Mouse (Mus musculus) intestine, postnatal 0 days (tissue): Measurements from ENCODE around the gene Rnf113a2. TPM values are rescaled to one million over a fixed set of nuclear protein-coding genes. Genes with fewer than 3 reads are reported as not detected.

Experiments
- ATAC-seq: fragments of 200-750 bp; cut with Nextera tagmentation; 2 replicates; pipeline ENCODE4 v1.8.0; 2017; ENCODE audit warnings: mild to moderate bottlenecking, moderate TSS enrichment, moderate library complexity
- H3K27ac ChIP-seq: fragments of 300-500 bp; sonication (generic); 2 replicates; pipeline ENCODE4 v1.5.1; 2014; ENCODE audit warnings: mild to moderate bottlenecking, low read depth, low read length, moderate library complexity
- H3K27me3 ChIP-seq: fragments of 300-500 bp; sonication (generic); replicated peaks from 2 replicates; pipeline ENCODE4 v1.6.1; 2014; ENCODE audit warnings: low read length, mixed read lengths; ENCODE audit not compliant: control insufficient read depth, insufficient read depth
- H3K36me3 ChIP-seq: fragments of 300-500 bp; sonication (generic); 2 replicates; pipeline ENCODE4 v1.6.1; 2014; ENCODE audit warnings: mild to moderate bottlenecking, moderate library complexity; ENCODE audit not compliant: control insufficient read depth, insufficient read depth
- H3K4me1 ChIP-seq: fragments of 300-500 bp; sonication (generic); replicated peaks from 2 replicates; pipeline ENCODE4 v1.6.1; 2014; ENCODE audit warnings: antibody characterized with exemption, low read length, mixed read lengths; ENCODE audit not compliant: control insufficient read depth, insufficient read depth
- H3K4me2 ChIP-seq: fragments of 300-500 bp; sonication (generic); replicated peaks from 2 replicates; pipeline ENCODE4 v1.6.1; 2014; ENCODE audit warnings: low read depth, mild to moderate bottlenecking, moderate library complexity
- H3K4me3 ChIP-seq: fragments of 300-500 bp; sonication (generic); 2 replicates; pipeline ENCODE4 v1.5.1; 2014; ENCODE audit warnings: low read depth, low read length
- H3K9ac ChIP-seq: fragments of 300-500 bp; sonication (generic); 2 replicates; pipeline ENCODE4 v1.6.1; 2014; ENCODE audit warnings: mild to moderate bottlenecking, low read depth, low read length
- H3K9me3 ChIP-seq: fragments of 300-500 bp; sonication (generic); 2 replicates; pipeline ENCODE4 v1.6.1; 2016; ENCODE audit warnings: mixed run types; ENCODE audit not compliant: control insufficient read depth
- CTCF ChIP-seq: sonication (generic); IDR thresholded peaks from 2 replicates; pipeline ENCODE4 v1.5.1; 2016; ENCODE audit warnings: low read depth, mild to moderate bottlenecking, control low read depth, antibody characterized with exemption, moderate library complexity
- WGBS: fragments of 180-500 bp; shearing (Covaris S2); extraction: QIAGEN DNeasy Blood & Tissue Kit; methylation state at CpG from one replicate; pipeline ENCODE4 v1.1.7; 2014; 5-methylcytosine and 5-hydroxymethylcytosine counted together
- polyA plus RNA-seq: library from polyadenylated mRNA; unstranded; fragments of >200 nt; fragmentation: Nextera tagmentation; extraction: Ambion mirVana; gene quantifications from 2 replicates; pipeline ENCODE4 v1.2.1, GENCODE M21; 2015

Gene Rnf113a2
- 17.4 and 18.7 TPM in 2 replicates for polyA plus RNA-seq

DNA sequence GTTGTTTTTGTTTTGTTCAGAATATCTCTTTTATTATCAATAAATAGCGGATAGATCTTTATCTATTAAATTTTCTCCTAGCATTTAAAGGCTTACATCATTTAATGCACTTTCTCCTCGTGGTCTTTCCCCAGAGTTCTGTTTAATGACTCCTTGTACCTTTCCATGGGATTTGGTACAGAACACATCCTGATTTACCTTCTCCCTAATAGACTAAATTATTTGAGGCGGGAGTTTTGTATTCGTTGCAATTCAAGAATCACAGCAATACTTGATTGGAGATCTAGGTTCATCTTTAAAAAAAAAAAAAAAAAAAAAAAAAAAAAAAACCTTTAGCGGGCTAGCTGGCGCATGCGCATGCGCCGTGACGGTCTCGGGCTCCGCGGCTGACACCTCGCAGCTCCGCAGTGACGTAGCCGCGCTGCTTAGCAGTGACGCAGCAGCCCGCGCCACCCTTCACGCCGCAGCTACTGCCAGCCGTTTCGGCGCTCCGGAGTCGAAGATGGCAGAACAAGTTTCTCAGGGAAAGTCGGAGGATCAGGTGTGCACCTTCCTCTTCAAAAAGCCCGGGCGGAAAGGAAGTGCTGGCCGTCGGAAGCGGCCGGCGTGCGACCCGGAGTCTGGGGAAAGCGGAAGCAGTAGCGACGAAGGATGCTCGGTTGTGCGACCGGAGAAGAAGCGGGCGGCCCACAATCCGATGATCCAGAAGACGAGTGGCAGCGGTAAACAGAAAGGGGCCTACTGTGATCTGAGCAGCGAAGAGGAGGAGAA, at the start of gene Rnf113a2:
Rnf113a2 (plus strand) TSS at position 363 of the 771 bp plus-strand sequence.
- Histone ChIP-seq H3K4me2 (peak within 1 kb of the TSS; percentile 70), H3K4me1 (no peaks in the 10 kb centered on the region), H3K9ac (peak within 1 kb of the TSS; percentile 62), H3K4me3 (peak within 1 kb of the TSS; percentile 58), H3K27ac (peak within 1 kb of the TSS; percentile 46; the same call in 1 of the 2 replicates), H3K36me3 (no peaks in the 10 kb centered on the region), H3K9me3 (no peaks in the 10 kb centered on the region), H3K27me3 (no peaks in the 10 kb centered on the region)
- peak; percentile 89 for ATAC-seq
- WGBS = 4% methylated on average over 50 of the region's 50 CpGs
- TF ChIP-seq CTCF = no peak

DNA sequence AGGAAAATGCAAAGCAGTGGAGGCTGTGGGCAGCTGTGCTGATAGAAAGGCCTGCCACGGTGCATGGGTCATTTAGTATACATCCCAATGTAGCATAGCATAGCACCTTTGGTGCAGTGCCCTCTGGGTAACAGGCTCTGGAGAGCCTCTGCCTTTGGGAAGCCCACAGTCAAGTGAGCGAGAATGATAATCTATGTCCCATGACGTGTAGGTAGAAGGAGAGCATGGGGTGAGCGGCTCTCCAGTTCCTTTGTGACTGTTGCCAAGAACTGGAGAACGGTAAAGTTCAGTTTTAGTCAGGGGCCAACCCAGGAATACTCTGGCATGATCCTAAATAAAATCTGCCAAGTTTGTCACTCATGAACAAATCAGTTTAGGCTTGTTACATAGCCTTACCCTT, 45.3 kb upstream of the Rnf113a2 start:
- no peak for TF ChIP-seq CTCF
- 91% methylated on average over 5 of the region's 5 CpGs for WGBS
- no peak for ATAC-seq
- Histone ChIP-seq H3K4me3 (no peak overlapping the region), H3K27ac (no peak overlapping the region), H3K27me3 (no peaks in the 10 kb centered on the region), H3K9ac (no peak overlapping the region), H3K4me1 (0 out of 2 replicates have a peak, but pooled peaks cover 3% of the 10 kb centered on the region), H3K4me2 (no peak overlapping the region), H3K9me3 (no peaks in the 10 kb centered on the region), H3K36me3 (peaks cover 80% of the 10 kb centered on the region)

- Histone ChIP-seq H3K4me1 (0 out of 2 replicates have a peak, but pooled peaks cover 3% of the 10 kb centered on the region), H3K4me3 (no peak overlapping the region), H3K9me3 (no peaks in the 10 kb centered on the region), H3K27me3 (no peaks in the 10 kb centered on the region), H3K36me3 (peaks cover 84% of the 10 kb centered on the region), H3K9ac (no peak overlapping the region), H3K27ac (no peak overlapping the region), H3K4me2 (no peak overlapping the region)
- no peak; the same call in 1 of the 2 replicates for ATAC-seq
- TF ChIP-seq CTCF = no peak
- 39% methylated on average over 6 of the region's 6 CpGs for WGBS
Measured at GRCm38 (mm10) chr12:84373831-84374481, 43.0 kb upstream of the Rnf113a2 start.

GRCm38 (mm10) chr12:84382369-84382768, 34.6 kb upstream of the Rnf113a2 start:
- no peak for ATAC-seq
- TF ChIP-seq CTCF = no peak
- Histone ChIP-seq H3K36me3 (peaks cover 54% of the 10 kb centered on the region), H3K27me3 (no peaks in the 10 kb centered on the region), H3K4me2 (no peak overlapping the region), H3K4me1 (0 out of 2 replicates have a peak, but pooled peaks cover 2% of the 10 kb centered on the region), H3K9me3 (no peaks in the 10 kb centered on the region), H3K9ac (no peak overlapping the region), H3K4me3 (no peak overlapping the region), H3K27ac (no peak overlapping the region)
- WGBS = 91% methylated on average over 4 of the region's 4 CpGs

GRCm38 (mm10) chr12:84384644-84385081, 32.3 kb upstream of the Rnf113a2 start:
- H3K9me3 ChIP-seq = no peaks in the 10 kb centered on the region
- H3K4me3 ChIP-seq = no peak overlapping the region
- H3K36me3 ChIP-seq = peaks cover 46% of the 10 kb centered on the region
- no peaks in the 10 kb centered on the region for H3K27me3 ChIP-seq
- peak; percentile 92 for ATAC-seq
- peak overlapping the region; percentile 81 for H3K27ac ChIP-seq
- TF ChIP-seq CTCF = no peak
- WGBS = 39% methylated on average over 5 of the region's 5 CpGs
- H3K4me1 ChIP-seq = 0 out of 2 replicates have a peak, but pooled peaks cover 2% of the 10 kb centered on the region
- H3K9ac ChIP-seq = no peak overlapping the region
- no peak overlapping the region for H3K4me2 ChIP-seq

- WGBS = 88% methylated on average over 4 of the region's 4 CpGs
- H3K36me3 ChIP-seq = peaks cover 48% of the 10 kb centered on the region
- no peak for TF ChIP-seq CTCF
Measured at GRCm38 (mm10) chr12:84385408-84385807, 31.6 kb upstream of the Rnf113a2 start.

More at GRCm38 (mm10) chr12:84385408-84385807, 31.6 kb upstream of the Rnf113a2 start:
- H3K27ac ChIP-seq = peak overlapping the region; percentile 81
- H3K27me3 ChIP-seq = no peaks in the 10 kb centered on the region
- 0 out of 2 replicates have a peak, but pooled peaks cover 2% of the 10 kb centered on the region for H3K4me1 ChIP-seq
- H3K4me3 ChIP-seq = no peak overlapping the region
- H3K9me3 ChIP-seq = no peaks in the 10 kb centered on the region
- H3K9ac ChIP-seq = no peak overlapping the region
- no peak overlapping the region for H3K4me2 ChIP-seq
- ATAC-seq = no peak
